Mouse (Mus musculus): Measurements from ENCODE around the gene Zic4.

Gene Zic4

DNA sequence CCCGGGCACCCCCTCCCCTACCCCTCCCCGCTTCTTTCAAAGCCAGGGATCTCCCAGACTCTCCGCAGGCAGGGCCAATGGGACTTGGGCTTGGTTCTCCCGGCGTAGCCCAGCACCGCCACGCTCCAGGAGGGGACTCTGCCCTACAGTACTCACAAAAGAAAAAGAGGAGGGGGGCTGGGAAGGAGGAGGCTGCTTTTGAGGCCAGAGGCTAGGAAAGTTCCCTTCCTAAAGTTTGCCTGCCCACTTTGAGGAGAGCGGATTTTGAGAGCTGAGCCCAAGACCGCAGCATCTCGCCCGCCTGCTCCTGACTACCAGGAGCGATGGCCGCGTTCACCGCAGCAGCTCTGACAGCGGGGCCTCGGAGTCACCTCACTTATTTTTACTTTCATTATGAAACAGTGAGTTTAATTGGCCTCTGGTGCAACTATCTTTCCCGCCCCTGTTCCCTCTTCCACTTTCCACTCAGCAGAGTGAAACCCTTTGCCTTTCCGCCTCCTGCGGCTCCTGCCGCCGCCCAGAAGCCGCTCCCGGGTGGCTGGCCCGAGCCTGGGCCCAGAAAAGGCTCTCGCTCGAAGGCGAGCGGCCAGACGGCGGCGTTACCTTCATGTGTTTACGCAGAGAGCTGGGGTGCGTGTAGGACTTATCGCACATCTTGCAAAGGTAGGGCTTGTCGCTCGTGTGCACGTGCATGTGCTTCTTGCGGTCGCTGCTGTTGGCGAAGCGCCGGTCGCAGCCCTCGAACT is at the start of gene Zic4:
Zic4 (plus strand) TSS at position 558 of the 746 bp plus-strand sequence.
- no peak for DNase-seq

DNA sequence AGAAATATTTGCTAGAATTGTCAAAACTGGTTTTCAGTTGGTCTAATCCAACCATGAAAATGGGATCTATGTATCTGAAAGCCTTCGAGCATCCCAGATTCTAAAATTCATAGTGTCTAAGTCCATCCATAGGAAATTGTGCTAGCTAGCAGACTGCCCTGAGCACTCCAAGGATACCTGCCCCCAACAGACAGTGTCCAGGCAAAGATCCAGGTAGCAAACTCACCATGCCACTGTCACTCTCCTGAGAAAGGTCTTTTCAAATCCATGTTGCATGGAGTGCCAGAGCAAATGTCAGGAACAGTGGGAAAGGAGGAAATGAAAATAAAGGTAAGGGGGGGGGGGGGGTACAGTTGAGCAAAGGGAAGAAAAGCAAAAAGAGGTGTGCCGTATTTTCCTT is 14.6 kb upstream of the Zic4 start:
- DNase-seq, result no peak

DNA sequence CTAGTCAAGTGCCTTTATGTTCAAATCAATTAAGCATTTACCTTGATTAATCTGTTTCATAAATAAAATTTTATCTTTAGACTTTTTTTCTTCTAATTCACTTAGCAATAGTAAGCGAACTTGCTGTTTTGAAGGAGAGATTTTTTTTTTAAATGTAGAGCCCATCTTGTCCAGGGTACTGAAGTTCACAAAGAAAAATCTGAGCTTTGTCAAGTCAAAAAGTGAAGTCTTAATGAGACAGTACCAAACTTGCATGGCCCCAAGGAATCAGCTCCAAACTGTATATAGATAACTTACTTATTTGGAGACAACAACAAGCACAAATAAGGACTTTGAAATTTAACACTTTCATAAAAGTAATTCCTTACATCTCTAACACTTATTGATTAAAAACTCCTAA is 13.5 kb upstream of the Zic4 start:
- DNase-seq, result no peak

DNA sequence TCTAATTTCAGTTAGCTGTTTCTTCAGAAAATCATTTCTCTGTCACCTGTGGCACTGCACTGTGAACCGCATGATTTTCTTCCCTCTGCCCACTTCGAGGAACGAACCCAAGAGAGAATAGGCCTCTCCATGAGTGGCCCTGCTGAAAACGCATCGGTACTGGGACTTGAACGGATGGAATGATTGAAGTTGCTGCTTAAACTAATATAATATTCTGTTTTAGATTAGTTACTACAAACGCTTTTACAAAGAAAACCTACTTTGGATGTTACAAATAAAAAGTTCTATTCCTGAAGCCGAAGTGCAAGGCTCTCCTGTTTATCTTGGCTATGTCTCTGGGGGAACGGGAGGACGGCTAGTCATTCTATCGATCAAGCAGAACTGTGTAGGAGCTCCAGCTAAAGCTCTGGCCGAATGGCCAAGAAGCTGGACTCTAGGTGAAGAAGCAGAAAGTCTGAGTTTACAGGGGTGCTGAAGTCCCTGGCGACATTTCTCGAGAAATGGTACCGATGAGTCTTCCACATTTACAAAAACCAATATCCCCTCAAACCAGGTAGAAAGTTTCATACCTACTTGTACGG is 11.9 kb upstream of the Zic4 start:
- DNase-seq, result peak; percentile 3

DNA sequence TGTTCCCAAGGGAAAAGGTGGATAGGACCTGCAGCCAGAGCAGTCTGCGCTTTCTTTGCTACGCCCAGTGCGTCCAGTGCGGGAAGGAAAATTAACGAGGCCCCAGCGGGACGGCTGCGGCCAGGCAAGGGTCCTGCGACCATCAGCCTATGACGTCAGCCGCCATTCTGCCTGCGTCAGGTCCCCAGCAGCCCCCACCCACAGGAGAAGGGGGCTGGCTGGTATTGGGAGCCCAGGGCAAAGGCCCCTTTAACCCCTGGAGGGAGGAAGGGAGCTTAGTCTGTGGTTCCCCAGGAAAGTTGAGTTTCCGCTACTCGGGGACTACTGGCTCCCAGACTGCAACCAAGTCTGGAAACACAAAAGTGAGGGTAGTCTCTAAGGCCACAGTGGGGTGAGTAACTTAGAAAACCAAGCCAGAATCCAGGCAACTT is 11.3 kb upstream of the Zic4 start:
- peak; percentile 3 for DNase-seq

DNA sequence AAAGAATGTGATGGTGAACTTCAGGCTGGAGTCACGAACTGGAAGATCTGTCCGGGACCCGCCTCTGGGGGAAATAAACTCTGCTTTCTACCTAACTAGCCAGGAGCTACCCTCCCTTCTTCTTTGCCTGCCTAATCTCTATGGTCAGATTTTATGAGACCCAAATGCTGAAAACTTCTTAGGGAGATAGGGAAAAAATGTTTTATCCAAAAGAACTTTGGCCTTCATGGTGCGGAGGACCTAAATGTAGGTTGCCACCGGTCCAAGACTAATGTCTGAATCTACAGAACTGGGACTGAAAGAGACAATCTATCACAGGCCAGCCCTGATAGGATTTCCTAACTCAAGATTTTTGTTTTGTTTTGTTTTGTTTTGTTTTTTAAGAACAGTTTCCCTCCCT is 10.9 kb upstream of the Zic4 start:
- DNase-seq, result no peak

DNA sequence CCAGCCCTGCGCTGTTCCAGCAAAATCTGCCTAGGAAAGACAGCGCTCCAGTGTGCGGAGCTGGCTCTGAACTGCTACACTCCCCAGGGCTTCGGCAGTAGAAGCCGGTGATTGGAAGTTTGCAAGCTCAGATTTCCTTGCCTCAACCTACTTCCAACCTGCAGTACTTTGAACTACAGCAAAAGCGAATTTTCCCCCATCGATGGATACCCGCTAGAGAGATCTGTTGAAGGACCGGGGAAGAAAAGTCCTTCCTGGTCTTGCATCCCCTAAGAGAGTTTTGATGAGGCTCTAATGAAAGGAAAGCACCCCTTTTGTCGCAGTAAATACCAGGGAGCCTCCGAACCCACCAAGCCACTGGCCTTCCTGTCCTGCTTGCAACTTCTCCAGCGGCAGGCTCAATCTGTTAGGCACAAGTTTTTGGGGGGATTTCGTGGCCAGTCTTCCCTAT is 10.2 kb upstream of the Zic4 start:
- peak; percentile 3 for DNase-seq

DNA sequence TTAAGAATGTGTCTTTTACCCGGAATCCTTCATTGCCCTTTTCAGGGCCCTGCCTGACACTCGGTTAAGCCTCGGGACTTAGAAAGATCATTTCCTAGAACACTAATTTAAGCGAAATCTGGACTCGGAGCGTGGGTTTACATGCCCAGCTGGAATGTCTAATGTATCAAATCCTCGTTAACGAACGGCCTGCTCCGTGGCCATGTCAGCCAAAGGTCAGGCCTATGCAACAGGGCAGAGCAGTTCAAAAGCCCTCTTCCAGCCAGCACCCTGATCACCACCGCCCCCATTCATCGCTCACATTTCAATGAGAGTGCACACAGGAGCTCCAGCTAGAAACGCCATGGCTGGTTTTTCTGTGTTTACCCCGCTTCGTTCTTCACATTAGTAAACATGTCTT is 9.4 kb upstream of the Zic4 start:
- DNase-seq, result peak; percentile 3

DNA sequence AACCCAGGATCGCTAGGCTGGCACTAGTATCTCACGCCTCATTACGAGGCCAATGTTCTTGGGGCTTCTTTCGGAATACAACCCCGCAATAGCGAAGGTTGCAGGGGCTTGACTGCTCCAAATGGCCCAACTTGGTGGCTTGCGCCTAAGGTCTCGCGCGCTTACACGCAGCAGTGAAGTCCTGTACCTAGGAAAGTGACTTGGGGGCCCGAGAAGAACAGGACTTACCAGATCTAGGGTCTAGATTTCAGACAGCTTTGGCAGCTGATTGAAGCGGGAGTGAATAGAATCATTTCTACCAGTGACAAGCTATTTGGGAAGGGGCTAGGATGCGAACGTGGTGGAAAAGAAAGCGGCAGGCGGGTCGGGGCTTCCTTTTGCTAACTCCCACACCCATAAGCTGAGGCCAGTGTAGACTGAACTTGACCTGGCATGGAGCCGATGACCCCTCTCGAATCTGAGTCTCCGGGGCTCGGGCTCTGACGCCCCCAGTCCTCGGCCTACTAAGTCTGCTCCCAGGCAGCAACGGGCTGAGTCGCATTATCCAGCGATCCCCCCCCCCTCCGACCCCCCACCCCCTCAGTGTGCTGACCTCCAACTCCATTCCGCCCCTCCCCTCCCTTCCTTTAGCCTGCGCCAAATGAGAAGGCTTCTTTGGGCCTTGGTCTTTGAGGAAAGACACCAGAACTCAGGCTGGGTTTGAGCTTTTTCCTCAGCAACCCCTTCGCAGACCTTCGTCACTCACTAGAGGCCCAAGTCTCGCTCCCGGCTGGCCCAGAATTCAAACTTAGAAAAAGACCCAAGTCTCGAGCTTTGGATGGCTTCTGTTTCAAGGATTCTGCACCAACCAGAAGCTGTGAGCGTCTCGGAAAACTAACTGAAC is 8.4 kb upstream of the Zic4 start:
- DNase-seq, result peak; percentile 10

DNA sequence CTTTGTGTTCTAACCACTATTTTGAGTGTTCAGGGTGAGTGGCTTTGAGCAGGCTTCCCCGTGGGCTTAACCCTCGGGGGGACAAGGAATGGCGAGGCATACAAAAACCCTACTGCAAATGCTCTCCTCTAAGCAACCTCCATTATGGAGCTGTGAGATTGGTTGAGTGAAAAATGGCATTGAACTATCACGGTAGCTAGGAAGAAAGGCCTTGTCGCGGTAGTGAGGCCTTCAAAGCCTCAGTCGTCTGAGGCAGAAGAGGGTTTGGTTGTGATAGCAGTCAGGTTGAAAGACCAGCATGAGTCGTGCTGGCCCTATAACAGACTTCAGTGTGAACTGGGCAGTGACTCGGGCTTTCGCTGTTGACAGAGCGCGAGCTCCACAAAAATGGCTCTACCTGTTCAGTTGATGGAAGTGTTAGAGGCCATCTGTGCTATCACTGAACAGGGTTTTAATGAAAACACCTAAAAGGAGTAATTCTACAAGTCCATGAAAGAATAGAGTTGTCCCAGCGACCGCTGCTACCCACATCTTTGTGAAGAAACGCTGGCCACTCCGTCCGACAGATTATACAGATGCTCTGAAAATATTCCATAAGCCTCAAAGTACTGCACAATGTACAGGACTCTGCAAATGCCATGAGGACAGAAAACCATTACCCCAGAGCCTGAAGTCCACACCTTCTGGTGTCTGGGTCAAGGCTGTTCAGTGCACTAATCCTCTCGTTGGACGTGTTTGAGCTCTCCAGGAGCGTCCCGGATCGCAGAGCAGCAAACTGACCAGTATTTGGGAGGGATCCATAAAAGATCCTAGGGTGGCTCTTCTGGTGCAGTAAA is 7.6 kb upstream of the Zic4 start:
- peak; percentile 1 for DNase-seq

DNA sequence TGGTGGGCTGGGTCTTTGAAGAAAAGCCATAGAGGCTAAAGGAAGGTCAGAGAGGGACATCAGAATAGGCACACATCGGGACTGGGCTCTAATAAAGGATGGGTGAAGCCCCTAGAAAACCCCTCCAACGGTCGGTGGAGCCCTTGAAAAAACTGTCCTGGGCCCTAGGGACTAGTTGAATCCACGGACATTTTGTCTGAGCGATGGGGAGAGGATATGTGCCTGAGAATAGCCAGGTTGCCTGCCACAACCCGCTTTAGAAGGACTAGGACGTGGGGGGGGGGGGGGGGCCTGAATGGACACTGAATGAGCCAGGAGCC is 7.0 kb upstream of the Zic4 start:
- DNase-seq, result no peak

DNA sequence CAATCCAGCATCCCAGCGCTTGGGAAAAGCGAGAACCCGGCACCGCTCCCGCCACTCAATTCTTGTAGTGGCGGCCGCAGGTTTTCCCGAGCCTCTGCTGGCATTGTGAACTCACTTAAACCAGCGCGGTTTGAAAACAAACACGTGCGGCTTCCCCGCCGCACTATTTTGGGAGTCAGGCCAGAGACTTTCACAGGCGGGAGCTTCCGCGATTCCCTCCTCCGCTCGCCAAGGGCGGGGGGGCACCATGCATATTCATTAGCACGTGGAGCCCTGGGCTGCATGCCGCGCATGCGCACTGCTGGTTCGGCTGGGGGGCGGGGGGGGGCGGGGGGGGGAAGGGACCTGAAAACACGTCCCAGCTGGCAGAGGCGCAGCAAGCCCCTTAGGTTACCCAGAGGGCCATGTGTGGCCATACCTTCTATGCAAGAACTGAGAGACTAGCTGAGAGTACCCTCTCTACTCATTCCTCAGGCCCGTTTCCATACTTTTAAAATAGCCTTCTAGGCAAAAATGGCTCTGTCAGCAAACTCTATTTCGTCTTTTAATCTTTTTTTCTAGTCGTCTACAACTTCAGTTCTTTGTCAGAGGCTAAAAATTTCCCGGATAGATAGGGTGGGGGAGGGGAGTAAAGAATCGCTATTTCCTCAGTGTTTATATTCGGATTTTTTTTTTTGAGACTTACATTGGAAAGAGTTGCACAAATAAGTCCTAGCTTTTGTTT is 6.4 kb upstream of the Zic4 start:
- peak; percentile 61 for DNase-seq

DNA sequence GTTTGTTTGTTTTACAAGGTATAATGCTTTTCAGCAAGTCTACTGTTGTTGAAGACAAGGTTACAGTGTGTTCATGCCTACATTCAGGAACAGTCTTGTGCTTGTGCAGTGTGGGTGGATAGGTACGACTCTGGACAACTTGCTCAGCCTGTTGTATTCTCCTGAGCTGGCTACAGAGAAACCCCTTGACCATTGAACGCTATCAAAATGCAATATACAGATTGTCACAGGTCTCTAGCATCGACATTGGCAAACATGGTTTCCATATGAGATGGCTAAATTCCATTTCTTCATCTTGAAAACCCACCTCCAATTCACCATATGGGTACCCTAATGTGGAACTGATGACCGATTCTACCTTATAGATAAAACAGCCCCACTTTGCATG is 5.9 kb upstream of the Zic4 start:
- DNase-seq, result no peak

DNA sequence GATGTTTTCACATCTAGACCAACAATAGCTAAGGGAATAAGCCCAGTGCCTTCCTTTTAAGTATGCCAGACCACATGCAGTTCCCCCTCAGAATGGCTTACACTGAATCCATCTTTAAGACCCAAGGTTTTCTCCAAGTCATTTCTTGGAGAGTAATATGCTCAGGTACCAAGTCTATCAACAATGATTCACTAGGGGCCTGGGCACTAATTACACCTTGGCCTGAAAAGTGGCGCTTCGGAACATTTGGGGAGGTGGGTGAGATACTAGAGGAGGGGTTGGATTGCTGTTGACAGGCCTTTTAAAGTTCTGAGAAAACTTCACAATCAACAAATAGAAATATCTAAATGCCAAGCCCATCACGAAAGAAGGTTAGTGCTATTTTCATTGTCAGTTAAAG is 4.9 kb upstream of the Zic4 start:
- no peak for DNase-seq

DNA sequence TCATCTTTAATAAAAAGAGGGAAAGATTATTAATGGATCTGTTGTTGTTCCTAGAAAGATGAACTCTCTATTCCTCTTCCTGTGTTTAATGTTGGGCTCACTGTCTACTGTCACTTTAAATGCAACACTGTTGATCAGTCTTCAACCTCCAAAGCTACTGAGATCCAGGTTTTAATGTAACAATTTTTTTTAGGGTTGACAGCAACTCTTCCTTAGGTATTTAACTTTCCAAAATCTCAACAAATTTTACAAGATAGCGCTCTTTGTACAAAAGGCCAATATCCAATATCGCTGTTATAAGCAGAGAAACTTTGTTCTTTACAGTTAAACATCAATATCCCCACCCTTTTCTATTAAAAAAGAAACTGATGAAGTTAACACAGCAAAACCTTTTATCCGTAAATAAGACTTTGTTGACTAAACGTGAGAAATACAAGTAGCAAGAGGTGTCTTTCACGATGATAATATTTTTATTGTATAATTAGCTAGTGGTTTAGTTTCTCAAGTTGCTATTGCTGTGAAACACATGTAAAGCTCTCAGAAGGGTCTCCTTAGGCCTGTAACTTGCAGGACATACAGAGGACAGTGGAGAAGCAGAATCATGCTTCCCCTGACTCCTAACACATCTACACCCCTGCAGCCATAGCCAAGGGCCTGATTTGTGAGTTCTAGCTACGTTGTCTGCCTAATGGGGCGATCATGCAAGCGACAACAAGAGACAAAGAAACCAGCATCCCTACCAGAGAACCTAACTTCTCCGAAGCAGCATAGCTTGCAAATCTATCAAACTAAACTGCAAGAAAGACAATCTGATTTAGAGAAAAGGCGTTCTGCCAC is 3.1 kb upstream of the Zic4 start:
- no peak for DNase-seq

DNA sequence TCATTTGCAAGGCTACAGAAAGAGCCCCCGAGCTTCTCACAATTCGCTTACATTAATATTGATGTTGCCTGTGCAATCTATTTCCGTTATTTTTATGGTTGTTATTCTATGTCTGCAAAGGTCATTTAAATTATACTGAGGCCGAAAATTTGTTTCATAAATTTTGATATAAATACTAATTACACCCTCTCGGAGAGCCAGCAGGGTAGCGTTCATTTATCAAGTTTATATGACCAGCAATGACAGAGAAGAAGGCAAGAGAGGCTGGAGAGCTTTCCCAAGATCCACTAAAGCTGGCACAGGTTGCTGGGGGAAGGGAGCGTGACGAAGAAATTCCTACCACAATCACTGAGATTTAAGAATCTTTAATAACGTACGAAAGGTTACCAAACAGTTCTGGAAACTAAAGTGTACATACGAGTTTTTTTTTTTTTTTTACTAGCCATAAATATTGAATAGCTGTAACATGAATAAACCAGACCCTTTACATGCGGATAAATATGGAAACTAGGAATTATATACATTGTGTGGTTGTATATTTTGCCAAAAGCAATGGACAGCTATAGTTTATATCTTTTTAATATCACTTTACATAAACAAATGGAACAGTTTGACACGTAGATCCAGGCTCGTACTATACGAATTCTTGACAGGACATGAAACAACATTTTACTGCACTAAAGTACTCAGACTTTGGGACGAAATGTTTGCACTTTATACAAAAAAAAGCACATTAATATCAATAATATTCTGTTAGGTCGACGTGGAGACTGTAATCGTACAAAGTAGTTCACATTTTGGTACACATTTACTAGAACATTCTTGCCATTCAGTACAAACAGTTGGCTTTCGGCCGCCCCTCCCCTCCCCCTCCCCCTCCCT is 1.8 kb upstream of the Zic4 start:
- no peak for DNase-seq

DNA sequence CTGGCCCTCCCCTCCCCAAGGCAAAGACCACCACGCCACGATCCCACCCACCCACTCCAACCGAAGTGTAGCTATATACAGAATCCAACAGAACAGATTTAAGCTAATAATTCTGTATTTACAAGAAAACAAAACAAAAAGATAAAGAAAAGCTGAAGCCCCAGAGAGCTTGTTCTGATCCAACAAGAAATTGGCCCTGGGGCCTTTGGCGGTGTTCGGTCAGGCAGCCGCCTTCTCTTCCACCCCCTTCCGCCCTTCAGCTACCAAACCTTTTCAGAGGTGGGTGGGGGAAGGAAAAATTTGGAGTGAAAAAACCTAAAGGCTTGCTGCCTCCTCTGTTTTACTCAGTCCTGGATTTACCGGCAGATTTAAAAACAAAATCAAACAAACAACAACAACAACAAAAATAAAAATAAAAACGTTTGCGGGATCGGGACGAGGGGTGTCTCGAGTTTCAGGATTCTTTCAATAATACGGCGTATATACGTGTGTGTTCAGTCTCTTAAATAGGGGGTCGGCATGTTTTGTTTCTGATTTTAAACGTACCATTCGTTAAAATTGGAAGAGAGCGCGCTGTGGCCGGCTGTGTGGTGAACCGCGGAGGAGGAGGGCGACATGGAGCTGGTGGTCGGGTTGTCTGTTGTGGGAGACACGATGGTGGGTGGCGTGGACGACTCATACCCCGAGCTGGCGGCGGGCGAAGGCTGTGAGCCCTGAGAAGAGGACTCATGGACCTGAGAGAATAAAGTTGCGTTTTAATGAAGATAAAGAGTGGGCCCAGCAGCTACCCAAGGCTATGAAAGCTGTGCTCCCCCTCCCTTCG is 969 bp upstream of the Zic4 start:
- no peak for DNase-seq

DNA sequence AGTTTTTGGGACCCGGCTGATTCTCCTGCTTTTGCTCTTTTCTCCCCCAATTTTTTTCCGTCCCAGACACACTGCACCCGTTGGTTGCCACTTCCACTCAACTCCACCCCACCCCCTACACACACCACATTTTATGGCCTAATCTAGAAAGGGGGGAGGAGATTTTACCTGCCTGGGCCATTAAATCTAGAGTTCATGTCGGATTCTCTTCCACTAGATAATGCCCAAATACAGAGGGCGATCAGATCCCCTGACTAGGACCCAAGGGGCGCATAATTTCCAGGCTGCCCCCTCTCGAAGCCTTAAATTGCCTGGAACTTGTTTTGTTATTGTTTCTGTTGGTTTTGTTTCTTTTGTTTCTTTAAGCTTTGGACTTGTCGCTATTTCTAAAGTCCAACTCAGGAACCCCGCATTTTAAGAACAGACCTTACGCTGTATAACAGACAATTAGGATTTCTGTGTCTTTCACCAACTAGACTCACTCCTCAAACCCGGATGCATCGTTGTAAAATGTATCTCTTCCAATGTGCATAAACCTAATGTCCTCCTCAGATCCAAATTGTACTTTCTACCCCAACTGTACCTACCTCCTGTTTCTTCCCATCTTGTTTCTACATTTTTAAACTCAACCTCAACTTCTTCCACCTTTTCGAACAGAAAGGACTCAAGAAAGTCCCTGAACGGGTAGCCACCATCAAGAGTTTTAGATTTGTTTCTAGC is 958 bp downstream of the Zic4 start:
- DNase-seq, result no peak

DNA sequence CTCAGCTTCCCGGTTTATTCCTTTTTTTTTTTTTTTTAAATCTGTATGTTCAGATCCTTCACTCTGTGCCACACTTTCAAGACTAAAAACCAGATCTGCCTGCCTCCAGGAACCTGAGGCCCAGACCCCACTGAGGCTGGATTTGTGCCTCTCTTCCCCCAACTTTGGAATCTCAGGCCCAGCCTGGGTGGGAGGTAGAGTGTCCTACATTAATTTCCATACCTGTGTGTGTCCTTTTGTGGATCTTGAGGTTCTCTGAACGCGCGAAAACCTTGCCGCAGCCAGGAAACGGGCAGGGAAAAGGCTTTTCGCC is 1.6 kb downstream of the Zic4 start:
- DNase-seq, result no peak

All from right cerebral cortex, postnatal 4 days (tissue).